Mouse (Mus musculus) CH12.LX (cell line): ENCODE results near the gene Gm20388. TPM values are rescaled to one million over a fixed set of nuclear protein-coding genes. Genes with fewer than 3 reads are reported as not detected.

Source experiments
- DNase-seq: peaks from one replicate; pipeline ENCODE4 v3.0.0-alpha.2; 2013; ENCODE audit errors: extremely low read depth
- H3K27ac ChIP-seq: 2 replicates; pipeline ENCODE4 v1.5.1; 2012; ENCODE audit warnings: low read depth, mild to moderate bottlenecking, control low read depth, moderate library complexity; ENCODE audit not compliant: insufficient read depth
- H3K27me3 ChIP-seq: replicated peaks from 2 replicates; pipeline ENCODE3; 2012; ENCODE audit warnings: inconsistent platforms
- H3K36me3 ChIP-seq, 2 experiments: replicated peaks in 1 of 2; 2 replicates each; pipeline versions ENCODE3 to v1.6.1; 2012; ENCODE audit warnings: inconsistent platforms in 1 of 2, low read length in 1 of 2, mild to moderate bottlenecking in 1 of 2, mixed read lengths in 1 of 2, moderate library complexity in 1 of 2; ENCODE audit not compliant: control insufficient read depth in 1 of 2, insufficient read depth in 1 of 2
- H3K4me1 ChIP-seq, 2 experiments: 2 replicates each; pipeline ENCODE4 v1.6.1; 2012; ENCODE audit warnings: inconsistent platforms in 1 of 2, moderate library complexity in 1 of 2; ENCODE audit not compliant: insufficient read depth in 2 of 2, control insufficient read depth in 1 of 2
- H3K4me2 ChIP-seq: 2 replicates; pipeline ENCODE4 v1.6.1; 2012; ENCODE audit warnings: low read depth, mild to moderate bottlenecking, control low read depth; ENCODE audit not compliant: poor library complexity, insufficient read depth, severe bottlenecking
- H3K4me3 ChIP-seq, 3 experiments: fragments of 150-350 bp in 1 of 3; sonication (generic) in 1 of 3; replicated peaks in 1 of 3; 2 replicates each; pipeline versions ENCODE3 to v1.5.1; 2011 to 2012; ENCODE audit warnings: low read depth in 2 of 3, low read length in 2 of 3, mild to moderate bottlenecking in 2 of 3, moderate library complexity in 2 of 3, control low read depth in 1 of 3, improper control_type of control experiment in 1 of 3, inconsistent platforms in 1 of 3, mixed read lengths in 1 of 3; ENCODE audit not compliant: poor library complexity in 1 of 3
- H3K79me2 ChIP-seq: replicated peaks from 2 replicates; pipeline ENCODE4 v1.6.1; 2012; ENCODE audit warnings: mild to moderate bottlenecking, moderate library complexity; ENCODE audit not compliant: control insufficient read depth, poor library complexity, insufficient read depth, severe bottlenecking; ENCODE audit errors: extremely low read depth
- H3K9ac ChIP-seq: 2 replicates; pipeline ENCODE4 v1.6.1; 2012; ENCODE audit warnings: low read depth, mild to moderate bottlenecking, control low read depth, moderate library complexity; ENCODE audit not compliant: insufficient read depth
- H3K9me3 ChIP-seq: replicated peaks from 2 replicates; pipeline ENCODE3; 2012; ENCODE audit warnings: low read length, inconsistent platforms, mixed read lengths
- BHLHE40 ChIP-seq: IDR thresholded peaks from 2 replicates; pipeline ENCODE4 v1.6.1; 2011; ENCODE audit warnings: mild to moderate bottlenecking, low read depth, low read length, improper control_type of control experiment
- CTCF ChIP-seq, 2 experiments: IDR thresholded peaks in 1 of 2; conservative IDR thresholded peaks in 1 of 2; 2 replicates each; pipeline ENCODE4 v1.5.1; 2011 to 2012; ENCODE audit warnings: low read depth in 2 of 2, low read length in 2 of 2, improper control_type of control experiment in 1 of 2, inconsistent platforms in 1 of 2, mild to moderate bottlenecking in 1 of 2, moderate library complexity in 1 of 2
- EP300 ChIP-seq: IDR thresholded peaks from 2 replicates; pipeline ENCODE4 v1.6.1; 2011; ENCODE audit warnings: low read length, improper control_type of control experiment
- ETS1 ChIP-seq: conservative IDR thresholded peaks from 2 replicates; pipeline ENCODE4 v1.6.1; 2012; ENCODE audit warnings: low read depth, mild to moderate bottlenecking, inconsistent platforms, low read length, improper control_type of control experiment, moderate library complexity
- HCFC1 ChIP-seq: IDR thresholded peaks from 2 replicates; pipeline ENCODE4 v1.6.1; 2012; ENCODE audit warnings: low read depth, mild to moderate bottlenecking, inconsistent platforms, low read length, improper control_type of control experiment
- IRF4 ChIP-seq: IDR thresholded peaks from 2 replicates; pipeline ENCODE4 v1.6.1; 2014; ENCODE audit warnings: low read depth, mild to moderate bottlenecking, inconsistent platforms, low read length, improper control_type of control experiment
- JUN ChIP-seq: IDR thresholded peaks from 2 replicates; pipeline ENCODE4 v1.6.1; 2011; ENCODE audit warnings: low read depth, mild to moderate bottlenecking, low read length, improper control_type of control experiment, moderate library complexity; ENCODE audit not compliant: insufficient read depth
- KAT2A ChIP-seq: IDR thresholded peaks from 2 replicates; pipeline ENCODE4 v1.6.1; 2012; ENCODE audit warnings: low read length, improper control_type of control experiment, inconsistent platforms; ENCODE audit not compliant: insufficient replicate concordance
- MAFK ChIP-seq: IDR thresholded peaks from 2 replicates; pipeline ENCODE4 v1.6.1; 2011; ENCODE audit warnings: low read length, improper control_type of control experiment; ENCODE audit not compliant: insufficient replicate concordance
- MAX ChIP-seq: IDR thresholded peaks from 2 replicates; pipeline ENCODE4 v1.6.1; 2011; ENCODE audit warnings: low read length, improper control_type of control experiment
- MEF2A ChIP-seq: IDR thresholded peaks from 2 replicates; pipeline ENCODE4 v1.6.1; 2014; ENCODE audit warnings: low read depth, mild to moderate bottlenecking, inconsistent platforms, low read length, improper control_type of control experiment, borderline replicate concordance
- NELFE ChIP-seq: IDR thresholded peaks from 2 replicates; pipeline ENCODE4 v1.6.1; 2011; ENCODE audit warnings: low read depth, low read length, improper control_type of control experiment
- NRF1 ChIP-seq: IDR thresholded peaks from 2 replicates; pipeline ENCODE4 v1.6.1; 2014; ENCODE audit warnings: low read depth, mild to moderate bottlenecking, inconsistent platforms, low read length, improper control_type of control experiment, moderate library complexity
- PAX5 ChIP-seq: IDR thresholded peaks from 2 replicates; pipeline ENCODE4 v1.6.1; 2012; ENCODE audit warnings: low read length, inconsistent platforms, mixed read lengths
- POLR2A ChIP-seq: IDR thresholded peaks from 2 replicates; pipeline ENCODE4 v1.6.1; 2011; ENCODE audit warnings: low read depth, mild to moderate bottlenecking, improper control_type of control experiment, low read length
- POLR2AphosphoS2 ChIP-seq: IDR thresholded peaks from 2 replicates; pipeline ENCODE4 v1.6.1; 2011; ENCODE audit warnings: low read depth, low read length, improper control_type of control experiment
- RAD21 ChIP-seq: IDR thresholded peaks from 2 replicates; pipeline ENCODE4 v1.6.1; 2011; ENCODE audit warnings: low read depth, mild to moderate bottlenecking, low read length, improper control_type of control experiment, moderate library complexity
- SIN3A ChIP-seq: IDR thresholded peaks from 2 replicates; pipeline ENCODE4 v1.6.1; 2012; ENCODE audit warnings: low read length, improper control_type of control experiment, inconsistent platforms
- SMC3 ChIP-seq: IDR thresholded peaks from 2 replicates; pipeline ENCODE4 v1.6.1; 2011; ENCODE audit warnings: low read depth, low read length, improper control_type of control experiment
- TBP ChIP-seq: conservative IDR thresholded peaks from 2 replicates; pipeline ENCODE4 v1.6.1; 2011; ENCODE audit warnings: low read depth, low read length, improper control_type of control experiment
- TCF12 ChIP-seq: IDR thresholded peaks from 2 replicates; pipeline ENCODE4 v1.6.1; 2014; ENCODE audit warnings: low read depth, mild to moderate bottlenecking, inconsistent platforms, low read length, improper control_type of control experiment
- UBTF ChIP-seq: IDR thresholded peaks from 2 replicates; pipeline ENCODE4 v1.6.1; 2012; ENCODE audit warnings: low read depth, mild to moderate bottlenecking, inconsistent platforms, low read length, improper control_type of control experiment, moderate library complexity
- USF1 ChIP-seq: IDR thresholded peaks from 2 replicates; pipeline ENCODE4 v1.6.1; 2014; ENCODE audit warnings: low read depth, mild to moderate bottlenecking, inconsistent platforms, low read length, improper control_type of control experiment
- ZKSCAN1 ChIP-seq: IDR thresholded peaks from 2 replicates; pipeline ENCODE4 v1.6.1; 2012; ENCODE audit warnings: low read depth, inconsistent platforms, low read length, improper control_type of control experiment, borderline replicate concordance
- ZMIZ1 ChIP-seq: IDR thresholded peaks from 2 replicates; pipeline ENCODE4 v1.6.1; 2012; ENCODE audit warnings: low read depth, mild to moderate bottlenecking, inconsistent platforms, low read length, improper control_type of control experiment
- ZNF384 ChIP-seq: IDR thresholded peaks from 2 replicates; pipeline ENCODE4 v1.6.1; 2012; ENCODE audit warnings: low read depth, low read length, improper control_type of control experiment, inconsistent platforms
- dilution Hi-C: fragments of 300-500 bp; cut with MboI; formaldehyde crosslinking; loops from 2 replicates; pipeline ENCODE4 v1.14.3; 2020; ENCODE audit warnings: low sequenced_read_pairs; ENCODE audit not compliant: extremely low pct_unique_long_range_greater_than_20kb, extremely low pct_ligation_motif_present
- in situ Hi-C: fragments of 300-500 bp; cut with MboI; formaldehyde crosslinking; loops from 3 replicates; pipeline ENCODE4 v1.14.3; 2019; ENCODE audit warnings: low sequenced_read_pairs, low pct_ligation_motif_present, low pct_unique_long_range_greater_than_20kb, mixed read lengths
- polyA plus RNA-seq: library from polyadenylated mRNA; unstranded; fragments of >175 nt; gene quantifications from 2 replicates; pipeline ENCODE4 v1.2.1, GENCODE M21; 2012; ENCODE audit warnings: low read depth; ENCODE audit not compliant: insufficient read length
- total RNA-seq, 2 experiments: library from RNA; depleted of rRNA; stranded (reverse); fragments of 300-350 nt in 1 of 2; fragments of >200 nt in 1 of 2; gene quantifications; 2 replicates each; pipeline ENCODE4 v1.2.3; 2012 to 2014

Gene Gm20388
- total and polyA plus RNA-seq, 3 experiments = 14.8 to 26.3 (median 22.2) TPM

GRCm38 (mm10) chr8:120045471-120045870, 134.8 kb downstream of the Gm20388 start:
- H3K79me2 ChIP-seq = no peaks in the 10 kb centered on the region
- in situ Hi-C loops = no loop called here
- DNase-seq = no peak

DNA sequence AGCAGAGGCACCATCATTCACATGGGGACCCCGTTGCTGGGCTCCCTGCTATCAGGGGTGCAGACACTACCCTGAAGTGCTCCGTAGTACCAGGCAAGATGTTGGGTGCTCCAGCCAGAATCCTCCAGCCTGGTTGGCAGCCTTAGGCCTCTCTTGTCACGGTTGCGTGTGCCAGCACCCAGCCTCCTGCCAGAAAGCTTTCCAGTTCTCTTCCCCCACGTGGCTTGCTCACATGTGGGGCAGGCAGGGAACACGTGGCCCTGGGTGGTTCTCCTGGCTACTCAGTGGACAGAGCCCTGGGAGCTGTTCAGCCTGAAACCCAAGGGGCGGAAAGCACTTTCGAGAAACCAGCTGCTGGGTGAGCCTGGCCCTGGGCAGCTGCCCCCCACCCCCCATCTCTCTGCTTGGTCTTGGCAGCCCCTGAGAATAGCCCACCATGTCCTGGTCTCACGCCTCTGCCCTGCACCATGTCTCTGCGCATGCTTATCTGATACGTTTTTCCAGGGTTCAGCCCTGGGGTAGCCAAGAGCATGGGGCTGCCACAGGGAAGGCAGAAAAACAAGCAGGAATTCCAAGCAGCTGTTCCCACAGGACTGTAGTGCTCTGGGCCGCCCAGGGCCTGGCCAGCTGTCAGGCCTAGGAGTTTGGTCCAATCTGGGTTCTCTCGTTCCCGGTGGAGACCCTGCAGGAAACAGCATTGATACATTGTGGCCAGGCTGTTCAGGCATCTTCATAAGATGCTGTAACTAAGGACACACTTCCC, 135.8 kb downstream of the Gm20388 start:
- no peak for DNase-seq

More at GRCm38 (mm10) chr8:120045471-120045870, 134.8 kb downstream of the Gm20388 start:
- Histone ChIP-seq H3K4me1 (peaks cover 0 to 5% of the 10 kb centered on the region in 2 experiments; a peak in 2 of 4 replicates), H3K36me3 (no peaks in the 10 kb centered on the region), H3K4me2 (no peak overlapping the region), H3K9ac (no peak overlapping the region), H3K4me3 (no peak overlapping the region)
- dilution Hi-C loops = no loop called here
- no peak for TF ChIP-seq ZKSCAN1
- TF ChIP-seq HCFC1 = no peak
- TF ChIP-seq, all 38 proteins: peak for 0
- no peak overlapping the region for H3K27ac ChIP-seq
- no peaks in the 10 kb centered on the region for H3K9me3 ChIP-seq
- peaks cover 86% of the 10 kb centered on the region for H3K27me3 ChIP-seq

DNA sequence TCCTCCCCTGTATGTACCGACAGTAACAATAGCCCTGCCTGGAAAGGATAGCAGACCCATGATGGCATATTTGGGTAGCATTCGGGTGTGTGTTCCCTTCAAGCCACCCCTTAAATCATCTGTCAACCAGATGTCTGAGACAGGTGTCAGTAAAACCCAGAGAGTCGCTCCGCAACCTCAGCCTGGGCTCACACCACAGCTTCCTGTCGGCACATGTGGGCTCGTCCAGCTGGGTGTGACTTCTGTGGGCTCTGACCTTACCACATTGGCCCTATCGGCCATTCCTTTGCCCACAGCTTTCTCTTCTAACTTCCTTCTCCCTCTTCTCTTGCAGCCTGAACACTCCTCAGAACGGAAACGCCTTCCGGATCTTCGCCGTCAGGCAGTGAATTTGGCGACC, 139.3 kb downstream of the Gm20388 start:
- in situ Hi-C loops = no loop called here
- Histone ChIP-seq H3K79me2 (no peaks in the 10 kb centered on the region), H3K27me3 (peaks cover 87% of the 10 kb centered on the region)

More for the DNA sequence above, 135.8 kb downstream of the Gm20388 start:
- no peak overlapping the region for H3K4me2 ChIP-seq
- in situ Hi-C loops (no loop called here), dilution Hi-C loops (no loop called here)
- H3K4me3 ChIP-seq = no peak overlapping the region
- TF ChIP-seq JUN (no peak), TBP (no peak), IRF4 (no peak), MEF2A (no peak), UBTF (no peak), ZNF384 (no peak), CTCF (conservative IDR thresholded peaks at IDR 0.05 in 1 of 2, IDR thresholded peaks at IDR 0.05 in 1 of 2; ENCODE audit: low read depth in 2 of 2, low read length in 2 of 2) (no peak), HCFC1 (no peak), PAX5 (no peak), KAT2A (no peak), MAX (no peak), NELFE (no peak), ZKSCAN1 (no peak), SIN3A (no peak), ETS1 (no peak), POLR2AphosphoS2 (no peak), RAD21 (no peak), POLR2A (no peak)
- H3K9me3 ChIP-seq = no peaks in the 10 kb centered on the region
- H3K79me2 ChIP-seq = no peaks in the 10 kb centered on the region
- peaks cover 0 to 5% of the 10 kb centered on the region in 2 experiments; a peak in 2 of 4 replicates for H3K4me1 ChIP-seq
- no peaks in the 10 kb centered on the region for H3K36me3 ChIP-seq
- H3K27ac ChIP-seq = no peak overlapping the region
- H3K27me3 ChIP-seq = peaks cover 86% of the 10 kb centered on the region
- no peak overlapping the region for H3K9ac ChIP-seq

More for the DNA sequence above, 139.3 kb downstream of the Gm20388 start:
- Histone ChIP-seq H3K9ac (no peak overlapping the region), H3K9me3 (no peaks in the 10 kb centered on the region), H3K36me3 (no peaks in the 10 kb centered on the region), H3K4me3 (no peak overlapping the region), H3K27ac (no peak overlapping the region), H3K4me1 (peaks cover 0 to 5% of the 10 kb centered on the region in 2 experiments; a peak in 2 of 4 replicates), H3K4me2 (0 out of 2 replicates have a peak overlapping the region, but pooled peaks have one; percentile 22)
- peak; percentile 6 for DNase-seq
- dilution Hi-C loops = no loop called here
- TF ChIP-seq USF1 = no peak
- no peak for TF ChIP-seq SIN3A
- no peak for TF ChIP-seq EP300
- no peak for TF ChIP-seq POLR2A
- TF ChIP-seq ZMIZ1 = no peak
- no peak for TF ChIP-seq JUN
- TF ChIP-seq CTCF (conservative IDR thresholded peaks at IDR 0.05 in 1 of 2, IDR thresholded peaks at IDR 0.05 in 1 of 2; ENCODE audit: low read depth in 2 of 2, low read length in 2 of 2) = no peak
- TF ChIP-seq NRF1 = no peak
- peak; percentile 69 for TF ChIP-seq BHLHE40
- TF ChIP-seq NELFE = no peak
- no peak for TF ChIP-seq SMC3
- TF ChIP-seq MAFK = no peak
- TF ChIP-seq TCF12 = peak; percentile 60; the same call in 1 of the 2 replicates
